Mouse (Mus musculus): Measurements from ENCODE around the gene Olfr461.

GRCm38 (mm10) chr6:40576305-40576704 is 21.5 kb upstream of the Olfr461 start:
- no peak for TF ChIP-seq POLR2A (IDR thresholded peaks at IDR 0.05; ENCODE audit: low read depth, low read length)
- TF ChIP-seq CTCF (conservative IDR thresholded peaks at IDR 0.05; ENCODE audit: insufficient read depth, insufficient read length, low read depth, low read length), result no peak

All from kidney, adult 2 months (tissue).